Mouse (Mus musculus) spleen, adult 10 weeks (tissue): ENCODE data around the gene Fam71b. TPM values are rescaled to one million over a fixed set of nuclear protein-coding genes. Genes with fewer than 3 reads are reported as not detected.

Source experiments
- polyA plus RNA-seq: library from polyadenylated mRNA; stranded (reverse); fragments of 350-450 nt; fragmentation: Illumina TruSeq; extraction: RNeasy Lipid Tissue Mini Kit (QIAGEN cat#74804); gene quantifications from one replicate; pipeline ENCODE4 v1.2.3, GENCODE M21; 2015; ENCODE audit warnings: low replicate concordance; ENCODE audit not compliant: insufficient read depth

Fam71b gene
- 2.8 TPM for polyA plus RNA-seq

DNA sequence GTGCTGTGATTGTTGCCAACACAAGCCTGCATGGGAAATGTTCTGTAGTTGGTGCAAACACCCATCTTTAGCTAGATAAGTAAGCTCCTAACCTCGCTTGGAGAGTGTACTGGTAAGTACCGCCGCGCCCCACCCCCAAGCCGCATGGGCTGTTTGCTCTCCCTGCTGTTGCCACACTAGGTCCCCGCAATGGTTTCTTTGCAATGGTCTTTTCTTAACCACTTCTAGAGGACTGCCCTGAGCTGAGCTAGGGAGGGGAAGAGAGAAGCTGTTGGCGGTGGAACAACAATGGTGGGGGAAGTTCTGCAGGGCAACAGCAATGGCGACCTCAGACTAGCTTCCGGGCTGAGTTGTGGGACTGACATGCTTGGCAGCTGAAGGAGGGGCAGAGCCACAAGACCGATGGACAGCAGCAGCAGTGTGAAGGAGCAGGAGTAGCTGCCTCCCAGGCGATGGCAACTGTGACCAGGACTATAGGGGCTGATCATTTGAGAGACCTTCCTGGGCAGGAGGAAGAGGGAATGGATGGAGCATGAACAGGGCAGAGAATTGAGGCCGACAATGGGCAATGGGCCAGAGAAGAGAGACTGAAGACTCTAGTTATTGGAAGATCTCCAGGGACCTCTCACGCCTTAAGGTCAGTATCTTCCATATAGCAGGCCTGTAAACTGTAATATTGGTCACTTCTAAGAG lies at the start of gene Fam71b:
Gene Fam71b (plus strand): TSS at position 393 of the 693 bp plus-strand sequence.

DNA sequence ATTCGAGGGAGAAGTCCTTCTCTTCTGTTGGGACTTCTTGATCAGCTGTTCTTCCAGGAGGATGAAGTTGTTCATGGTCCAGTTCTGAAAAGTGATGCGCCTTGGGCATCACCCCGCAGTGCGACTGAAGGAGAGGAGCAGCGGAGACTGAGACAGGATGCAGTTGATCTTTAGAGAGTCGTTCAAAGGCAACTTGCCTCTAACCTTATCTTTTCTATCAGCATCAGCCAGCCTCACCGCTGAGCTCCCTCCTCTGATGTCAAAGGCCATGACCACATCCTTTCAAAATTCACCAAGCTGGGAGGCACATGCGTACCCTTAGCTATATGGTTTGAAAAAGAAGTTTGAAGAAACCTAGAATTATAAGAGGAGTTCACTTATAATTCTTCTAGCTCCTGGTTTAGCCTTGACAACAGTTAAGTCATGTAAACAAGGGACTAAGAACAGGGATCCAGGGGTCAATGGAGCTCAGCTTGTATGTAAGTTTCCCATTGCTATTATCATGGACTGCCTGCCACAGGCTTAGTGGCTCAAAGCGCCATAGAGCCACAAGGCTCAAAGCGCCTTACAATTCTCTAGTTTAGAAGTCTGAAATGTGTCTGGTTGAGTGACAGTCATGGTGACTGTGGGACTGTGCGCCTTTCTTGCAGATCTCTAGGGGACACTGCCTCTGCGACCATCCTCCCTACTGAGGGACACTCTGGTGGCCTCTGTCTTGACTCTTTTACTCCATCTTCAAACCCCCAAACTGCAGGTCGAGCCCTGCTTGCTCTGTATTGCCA lies 6.8 kb upstream of the Fam71b start, which contains the start of gene Itk:
Gene Itk (minus strand): TSS at position 180 of the 782 bp plus-strand sequence.

DNA sequence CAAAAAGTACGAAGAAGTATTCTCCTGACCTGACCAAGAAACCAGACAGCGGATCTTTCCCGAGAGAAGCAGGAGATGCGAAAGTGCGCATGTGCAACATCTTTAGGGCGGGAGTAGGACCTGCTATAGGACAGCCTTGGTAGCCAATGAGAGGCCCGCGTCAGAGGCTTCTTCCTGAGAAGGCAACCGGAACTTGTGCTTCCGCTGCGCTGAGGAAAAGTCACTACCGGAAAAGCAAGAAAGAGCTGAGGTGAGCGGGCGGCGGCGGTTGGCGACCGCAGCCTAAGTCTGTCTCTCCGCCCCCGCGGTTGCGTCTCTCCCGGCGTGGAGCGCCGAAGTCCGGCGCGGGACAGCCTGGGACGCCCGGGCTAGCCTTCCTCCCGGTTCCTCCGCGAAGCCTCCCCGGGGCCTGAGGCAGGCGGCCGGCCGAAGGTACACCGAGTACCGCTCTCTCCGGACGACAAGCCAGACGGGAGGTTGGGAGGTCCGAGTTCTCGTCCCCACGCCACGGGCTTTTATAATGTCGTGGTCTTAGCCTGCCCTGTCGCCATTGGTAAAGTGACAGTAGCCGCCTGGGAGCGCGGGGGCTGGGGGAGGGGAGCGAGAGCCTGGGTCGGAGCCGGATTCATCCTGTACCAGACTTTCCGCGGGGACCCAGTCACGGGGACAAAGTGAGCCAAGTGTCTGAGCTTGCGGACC lies 40.5 kb downstream of the Fam71b start, which contains the start of gene Med7:
Gene Med7 (plus strand): TSS at position 166 of the 699 bp plus-strand sequence.

DNA sequence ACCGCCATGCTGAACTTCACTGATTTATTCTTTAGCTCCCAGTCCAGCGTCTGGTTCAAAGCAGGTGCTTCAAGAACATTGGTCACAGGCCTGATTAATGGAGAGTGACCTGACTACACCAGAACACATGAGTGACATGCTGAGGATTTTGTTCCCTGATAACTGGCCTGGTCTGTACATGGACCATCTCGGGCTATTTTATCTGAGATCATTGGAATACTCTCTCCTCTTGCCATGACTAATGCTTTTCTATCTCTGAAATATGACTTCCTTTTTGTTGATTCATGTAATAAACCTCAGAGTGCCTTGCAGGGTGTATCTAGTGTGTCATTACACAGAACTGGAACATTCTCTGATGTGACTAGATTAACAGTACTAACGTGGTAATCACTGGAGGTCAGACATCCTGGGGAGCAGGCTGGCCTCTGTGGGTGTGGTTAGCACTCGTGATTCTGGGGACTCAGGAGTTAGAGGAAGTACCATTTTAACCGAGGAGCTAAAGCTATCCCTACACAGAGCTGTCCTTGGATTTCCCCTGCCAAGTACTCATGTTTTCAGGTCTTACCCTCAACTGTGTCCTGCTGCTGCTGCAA lies 58.2 kb downstream of the Fam71b start, which contains the start of gene Havcr2:
Gene Havcr2 (plus strand): TSS at position 483 of the 593 bp plus-strand sequence.

Other genes starting within 250 kb of the Fam71b start
- gene Nipal4, start 230.1 kb upstream of the Fam71b start, polyA plus RNA-seq, result 1.1 TPM
- not detected for gene Fndc9, start 161.0 kb upstream of the Fam71b start, polyA plus RNA-seq
- gene Cyfip2, start 83.7 kb upstream of the Fam71b start, polyA plus RNA-seq, result 104 TPM
- 53.5 TPM for gene Itk, start 7.0 kb upstream of the Fam71b start, polyA plus RNA-seq
- 72.8 TPM for gene Med7, start 40.4 kb downstream of the Fam71b start, polyA plus RNA-seq
- gene Havcr2, start 58.4 kb downstream of the Fam71b start, polyA plus RNA-seq, result 37.9 TPM
- not detected for gene Gm12169, start 127.7 kb downstream of the Fam71b start, polyA plus RNA-seq
- not detected for gene BC053393, start 175.0 kb downstream of the Fam71b start, polyA plus RNA-seq
- not detected for gene Dppa1, start 232.7 kb downstream of the Fam71b start, polyA plus RNA-seq